Mouse (Mus musculus): ENCODE results near the gene Tmem253. TPM values are rescaled to one million over a fixed set of nuclear protein-coding genes. Genes with fewer than 3 reads are reported as not detected.

Gene Tmem253
- polyA plus RNA-seq, 1 experiment from 2014 or later = 0.26 TPM

DNA sequence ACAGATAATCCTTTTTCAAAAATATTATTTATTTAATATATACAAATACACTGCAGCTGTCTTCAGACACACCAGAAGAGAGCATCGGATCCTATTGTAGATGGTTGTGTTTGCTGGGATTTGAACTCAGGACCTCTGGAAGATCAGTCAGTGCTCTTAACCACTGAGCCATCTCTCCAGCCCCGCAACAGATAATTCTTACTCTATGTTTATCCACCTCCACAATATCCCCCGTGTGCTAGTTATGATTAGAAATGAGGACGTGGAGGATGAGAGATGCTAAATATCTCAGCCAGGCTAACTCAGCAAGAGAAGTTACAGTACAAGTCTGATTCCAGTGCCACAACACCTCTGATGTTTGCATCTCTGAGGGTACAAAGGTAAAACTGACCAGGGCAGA is 21.0 kb upstream of the Tmem253 start:
- Histone ChIP-seq H3K9ac (no peak overlapping the region), H3K4me1 (peaks cover 4% of the 10 kb centered on the region; the same call in 1 of the 2 replicates), H3K4me3 (no peak overlapping the region), H3K36me3 (peaks cover 93% of the 10 kb centered on the region), H3K27ac (no peak overlapping the region), H3K27me3 (no peaks in the 10 kb centered on the region), H3K9me3 (no peaks in the 10 kb centered on the region), H3K4me2 (no peak overlapping the region)
- no peak for ATAC-seq (ENCODE audit: borderline replicate concordance, extremely low read depth, low FRiP score, low TSS enrichment)
- 83% methylated on average over 4 of the region's 4 CpGs for WGBS

DNA sequence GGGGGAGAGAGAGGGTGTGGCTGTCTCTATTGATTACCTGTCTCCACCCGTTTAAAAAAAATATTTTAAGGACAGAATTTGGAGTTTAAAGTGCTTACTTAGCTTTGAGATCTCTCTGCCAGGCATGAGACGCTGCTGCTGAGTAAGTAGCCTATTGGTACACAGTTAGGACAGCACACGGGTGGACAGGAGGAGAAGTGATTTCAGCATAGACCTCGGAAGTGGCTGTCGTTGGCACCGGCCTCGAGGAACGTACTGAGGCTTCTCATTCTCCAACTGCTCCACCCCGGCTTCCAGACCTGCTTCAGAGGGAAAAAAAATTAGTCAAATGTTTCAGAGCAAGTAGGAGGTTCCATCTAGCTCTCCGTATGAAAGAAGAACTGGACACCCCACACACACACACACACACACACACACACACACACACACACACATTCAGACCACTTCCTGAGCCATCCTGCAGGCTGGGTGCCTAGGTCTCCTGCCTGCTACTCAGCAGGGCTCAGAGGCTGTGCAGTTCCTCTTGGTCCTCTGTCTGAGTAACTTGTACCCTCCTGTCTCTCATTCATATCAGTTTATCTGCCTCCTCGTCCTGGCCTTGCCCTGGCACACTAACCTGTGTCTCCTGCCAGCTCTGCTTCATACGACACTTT is 20.1 kb upstream of the Tmem253 start:
- Histone ChIP-seq H3K4me1 (peaks cover 4% of the 10 kb centered on the region; the same call in 1 of the 2 replicates), H3K4me3 (no peak overlapping the region), H3K9ac (no peak overlapping the region), H3K9me3 (no peaks in the 10 kb centered on the region), H3K36me3 (peaks cover 93% of the 10 kb centered on the region), H3K4me2 (no peak overlapping the region), H3K27me3 (no peaks in the 10 kb centered on the region), H3K27ac (no peak overlapping the region)
- WGBS = 67% methylated on average over 12 of the region's 12 CpGs
- no peak for ATAC-seq (ENCODE audit: borderline replicate concordance, extremely low read depth, low FRiP score, low TSS enrichment)

DNA sequence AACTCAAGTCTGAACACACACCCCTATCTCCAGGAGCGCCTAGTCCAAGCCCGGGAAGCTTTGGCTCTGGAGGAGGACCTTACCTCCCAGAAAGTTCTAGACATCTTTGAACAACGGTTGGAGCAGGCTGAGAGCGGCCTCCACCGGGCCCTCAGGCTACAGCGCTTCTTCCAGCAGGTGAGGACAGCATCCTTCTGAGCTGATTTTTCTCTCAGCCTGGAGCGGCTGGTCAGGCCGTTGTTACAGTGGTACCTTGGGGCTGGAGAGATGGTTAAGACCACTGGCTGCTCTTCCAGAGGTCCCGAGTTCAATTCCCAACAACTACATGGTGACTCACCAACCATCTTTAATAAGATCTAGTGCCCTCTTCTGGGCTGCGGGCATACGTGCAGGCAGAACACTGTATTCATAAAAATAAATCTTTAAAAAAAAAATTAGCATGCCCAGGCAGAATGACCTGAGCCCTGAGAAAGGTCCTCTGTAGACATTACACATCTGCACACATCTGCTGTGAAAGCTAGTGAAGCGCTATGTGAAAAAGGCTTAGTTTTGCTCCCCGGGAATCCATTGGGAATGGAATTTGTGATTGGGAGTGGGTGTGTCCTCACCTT is 19.1 kb upstream of the Tmem253 start:
- no peak for ATAC-seq (ENCODE audit: borderline replicate concordance, extremely low read depth, low FRiP score, low TSS enrichment)
- H3K9ac ChIP-seq = no peak overlapping the region
- no peak overlapping the region for H3K4me3 ChIP-seq
- 84% methylated on average over 13 of the region's 13 CpGs for whole genome bisulfite sequencing
- H3K4me2 ChIP-seq = no peak overlapping the region
- H3K36me3 ChIP-seq = peaks cover 90% of the 10 kb centered on the region
- no peak overlapping the region for H3K27ac ChIP-seq
- no peaks in the 10 kb centered on the region for H3K9me3 ChIP-seq
- no peaks in the 10 kb centered on the region for H3K27me3 ChIP-seq
- peaks cover 4% of the 10 kb centered on the region; the same call in 1 of the 2 replicates for H3K4me1 ChIP-seq

DNA sequence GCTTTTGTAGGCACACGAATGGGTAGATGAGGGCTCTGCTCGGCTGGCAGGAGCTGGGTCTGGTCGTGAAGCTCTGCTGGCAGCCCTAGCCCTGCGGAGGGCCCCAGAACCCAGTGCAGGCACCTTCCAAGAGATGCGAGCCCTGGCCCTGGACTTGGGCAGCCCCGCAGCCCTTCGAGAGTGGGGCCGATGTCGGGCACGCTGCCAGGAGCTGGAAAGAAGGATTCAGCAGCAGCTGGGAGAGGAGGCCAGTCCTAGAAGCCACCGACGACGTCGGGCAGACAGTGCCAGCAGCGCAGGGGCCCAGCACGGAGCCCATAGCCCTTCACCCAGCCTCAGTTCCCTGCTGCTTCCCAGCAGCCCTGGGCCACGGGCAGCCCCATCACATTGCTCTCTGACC is 18.6 kb upstream of the Tmem253 start:
- ATAC-seq (ENCODE audit: borderline replicate concordance, extremely low read depth, low FRiP score, low TSS enrichment) = peak; percentile 31
- H3K9me3 ChIP-seq = no peaks in the 10 kb centered on the region
- H3K9ac ChIP-seq = no peak overlapping the region
- peaks cover 4% of the 10 kb centered on the region; the same call in 1 of the 2 replicates for H3K4me1 ChIP-seq
- 46% methylated on average over 17 of the region's 17 CpGs for WGBS
- H3K4me3 ChIP-seq = no peak overlapping the region
- H3K36me3 ChIP-seq = peaks cover 88% of the 10 kb centered on the region
- no peak overlapping the region for H3K27ac ChIP-seq
- no peaks in the 10 kb centered on the region for H3K27me3 ChIP-seq
- H3K4me2 ChIP-seq = no peak overlapping the region

DNA sequence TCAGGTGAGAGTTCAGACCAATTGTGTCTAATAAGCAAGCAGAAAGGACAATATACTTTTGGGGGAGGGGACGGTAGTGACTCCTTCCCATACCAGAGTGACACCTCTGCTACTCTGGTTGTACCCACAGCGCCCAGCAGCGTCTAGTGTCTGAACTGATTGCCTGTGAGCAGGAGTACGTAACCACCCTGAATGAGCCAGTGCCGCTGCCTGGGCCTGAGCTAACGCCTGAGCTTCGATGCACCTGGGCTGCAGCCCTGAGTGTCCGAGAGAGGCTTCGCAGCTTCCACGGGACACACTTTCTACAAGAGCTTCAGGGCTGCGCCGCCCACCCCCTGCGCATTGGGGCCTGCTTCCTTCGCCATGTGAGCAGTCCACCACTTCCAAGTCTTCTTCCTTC is 18.0 kb upstream of the Tmem253 start:
- Histone ChIP-seq H3K9ac (no peak overlapping the region), H3K4me1 (peaks cover 4% of the 10 kb centered on the region; the same call in 1 of the 2 replicates), H3K4me3 (no peak overlapping the region), H3K27ac (no peak overlapping the region), H3K4me2 (no peak overlapping the region), H3K9me3 (no peaks in the 10 kb centered on the region), H3K27me3 (no peaks in the 10 kb centered on the region), H3K36me3 (peaks cover 88% of the 10 kb centered on the region)
- WGBS = 86% methylated on average over 14 of the region's 14 CpGs
- ATAC-seq (ENCODE audit: borderline replicate concordance, extremely low read depth, low FRiP score, low TSS enrichment) = no peak

DNA sequence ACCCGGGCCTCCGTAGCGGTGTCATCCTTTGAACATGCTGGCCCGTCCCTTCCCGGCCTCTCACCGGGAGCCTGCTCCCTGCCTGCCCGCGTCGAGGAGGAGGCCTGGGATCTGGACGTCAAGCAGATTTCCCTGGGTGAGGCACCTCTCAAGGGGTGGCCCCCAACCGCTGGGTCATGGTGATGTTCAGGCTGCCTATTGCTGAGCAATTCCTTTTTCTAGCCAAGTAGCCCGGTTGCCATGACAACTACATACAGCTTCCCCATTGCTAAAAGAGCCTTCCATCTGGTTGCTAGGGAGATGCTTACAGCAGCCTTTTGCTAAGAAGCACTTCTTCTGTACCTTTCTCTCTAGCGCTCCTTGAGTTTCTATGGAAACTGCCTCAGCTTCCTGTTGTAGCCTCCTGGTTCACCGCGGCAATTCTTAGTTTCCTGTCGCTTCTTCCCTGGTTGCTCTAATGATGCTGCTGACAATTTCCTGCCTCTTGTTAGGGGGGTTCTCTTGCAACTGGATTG is 11.4 kb upstream of the Tmem253 start:
- no peak for ATAC-seq (ENCODE audit: borderline replicate concordance, extremely low read depth, low FRiP score, low TSS enrichment)
- 45% methylated on average over 16 of the region's 16 CpGs for WGBS

GRCm38 (mm10) chr14:52005141-52005540 is 10.3 kb upstream of the Tmem253 start:
- Histone ChIP-seq H3K36me3 (peaks cover 76% of the 10 kb centered on the region), H3K4me3 (no peak overlapping the region), H3K4me2 (no peak overlapping the region), H3K27ac (no peak overlapping the region), H3K27me3 (no peaks in the 10 kb centered on the region), H3K9me3 (no peaks in the 10 kb centered on the region), H3K4me1 (peaks cover 12% of the 10 kb centered on the region), H3K9ac (no peak overlapping the region)
- 65% methylated on average over 7 of the region's 7 CpGs for WGBS
- no peak for ATAC-seq (ENCODE audit: borderline replicate concordance, extremely low read depth, low FRiP score, low TSS enrichment)

More for the DNA sequence above, 11.4 kb upstream of the Tmem253 start:
- no peak overlapping the region for H3K4me3 ChIP-seq
- H3K27me3 ChIP-seq = no peaks in the 10 kb centered on the region
- H3K4me2 ChIP-seq = no peak overlapping the region
- H3K9me3 ChIP-seq = no peaks in the 10 kb centered on the region
- H3K36me3 ChIP-seq = peaks cover 83% of the 10 kb centered on the region
- peaks cover 1% of the 10 kb centered on the region for H3K4me1 ChIP-seq
- no peak overlapping the region for H3K9ac ChIP-seq
- no peak overlapping the region for H3K27ac ChIP-seq

GRCm38 (mm10) chr14:52005616-52006015 is 9.8 kb upstream of the Tmem253 start:
- no peaks in the 10 kb centered on the region for H3K9me3 ChIP-seq
- H3K36me3 ChIP-seq = peaks cover 71% of the 10 kb centered on the region
- H3K4me3 ChIP-seq = no peak overlapping the region
- no peak overlapping the region for H3K4me2 ChIP-seq
- no peak overlapping the region for H3K27ac ChIP-seq
- H3K27me3 ChIP-seq = no peaks in the 10 kb centered on the region
- WGBS = 85% methylated on average over 6 of the region's 6 CpGs
- H3K4me1 ChIP-seq = peaks cover 16% of the 10 kb centered on the region
- ATAC-seq (ENCODE audit: borderline replicate concordance, extremely low read depth, low FRiP score, low TSS enrichment) = no peak
- no peak overlapping the region for H3K9ac ChIP-seq

- H3K27me3 ChIP-seq = no peaks in the 10 kb centered on the region
- H3K27ac ChIP-seq = no peak overlapping the region
- no peak overlapping the region for H3K4me2 ChIP-seq
- no peaks in the 10 kb centered on the region for H3K9me3 ChIP-seq
- peaks cover 67% of the 10 kb centered on the region for H3K36me3 ChIP-seq
- 70% methylated on average over 8 of the region's 8 CpGs for WGBS
- H3K4me1 ChIP-seq = peaks cover 21% of the 10 kb centered on the region
- H3K4me3 ChIP-seq = no peak overlapping the region
- 0 out of 2 replicates have a peak, but pooled peaks have one; percentile 4 for ATAC-seq (ENCODE audit: borderline replicate concordance, extremely low read depth, low FRiP score, low TSS enrichment)
- H3K9ac ChIP-seq = no peak overlapping the region
These were observed 9.2 kb upstream of the Tmem253 start for GRCm38 (mm10) chr14:52006241-52006640.

DNA sequence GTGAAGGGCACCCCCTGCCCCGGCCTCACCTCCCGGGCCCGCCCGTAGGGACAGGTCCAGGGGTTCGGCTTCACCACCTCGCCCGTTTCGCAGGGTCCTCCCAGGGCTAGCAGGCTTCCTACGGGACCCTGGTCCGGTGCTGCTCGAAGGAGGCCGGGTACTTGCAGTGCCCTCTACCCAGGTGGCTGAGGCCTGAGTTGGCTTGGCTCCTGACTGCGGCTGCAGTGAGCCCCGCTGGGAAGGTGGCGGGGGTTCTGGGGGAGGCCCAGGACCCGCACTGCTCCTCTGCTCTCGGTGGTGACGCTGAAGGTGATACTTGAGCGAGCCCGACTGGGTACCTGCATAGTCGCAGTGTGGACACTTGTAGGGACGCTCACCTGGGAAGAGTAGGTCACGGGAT is 8.7 kb upstream of the Tmem253 start:
- peaks cover 65% of the 10 kb centered on the region for H3K36me3 ChIP-seq
- no peak overlapping the region for H3K4me2 ChIP-seq
- H3K4me1 ChIP-seq = peaks cover 21% of the 10 kb centered on the region
- 90% methylated on average over 23 of the region's 23 CpGs for WGBS
- no peak for ATAC-seq (ENCODE audit: borderline replicate concordance, extremely low read depth, low FRiP score, low TSS enrichment)
- H3K4me3 ChIP-seq = no peak overlapping the region
- no peaks in the 10 kb centered on the region for H3K27me3 ChIP-seq
- no peaks in the 10 kb centered on the region for H3K9me3 ChIP-seq
- no peak overlapping the region for H3K27ac ChIP-seq
- H3K9ac ChIP-seq = no peak overlapping the region

- H3K36me3 ChIP-seq = peaks cover 50% of the 10 kb centered on the region
- peak; percentile 77 for ATAC-seq (ENCODE audit: borderline replicate concordance, extremely low read depth, low FRiP score, low TSS enrichment)
- no peak overlapping the region for H3K4me3 ChIP-seq
- H3K4me1 ChIP-seq = peaks cover 26% of the 10 kb centered on the region
- no peak overlapping the region for H3K4me2 ChIP-seq
- H3K9me3 ChIP-seq = no peaks in the 10 kb centered on the region
- no peak overlapping the region for H3K27ac ChIP-seq
- 50% methylated on average over 38 of the region's 38 CpGs for WGBS
- no peak overlapping the region for H3K9ac ChIP-seq
- H3K27me3 ChIP-seq = no peaks in the 10 kb centered on the region
These were observed 6.9 kb upstream of the Tmem253 start for GRCm38 (mm10) chr14:52008321-52009203.
